ENCODE assay signal across 23 mouse cellular contexts in the genomic region with DNA sequence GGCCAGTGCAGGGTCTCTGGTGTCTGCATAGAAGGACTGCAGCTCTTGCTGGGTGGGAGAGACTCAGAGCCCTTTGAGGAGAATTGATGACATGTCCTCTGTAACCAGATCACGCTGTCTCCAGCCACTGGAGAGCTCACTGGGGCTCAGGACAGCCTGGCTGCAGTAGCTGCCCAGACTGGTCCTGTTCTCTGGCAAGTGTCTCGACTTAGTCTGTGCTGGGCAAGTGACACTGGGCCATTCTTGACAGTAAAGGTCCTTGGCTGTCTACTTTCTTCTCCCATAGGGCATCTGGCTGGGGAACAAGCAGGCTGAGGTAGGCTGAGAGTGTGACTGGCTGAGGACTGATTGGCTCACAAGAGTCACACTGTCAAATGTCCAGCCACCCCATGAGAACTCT. TPM values are rescaled to one million over a fixed set of nuclear protein-coding genes. Genes with fewer than 3 reads are reported as not detected.
DNase-seq lines count a peak whose midpoint lies in the region; TF ChIP-seq lines count a peak whose summit lies in the region.
"Had no signal": no experiment of that assay in that cellular context is flagged by ENCODE, and none has a peak within 500 bp of the region (broad histone marks: within the 10 kb centered on the region; RNA-seq: fewer than 3 reads in every experiment).

No protein-coding gene starts in this region.

- peaks cover 51% of the 10 kb centered on the region for H3K4me1 ChIP-seq in heart, embryonic 10.5 days
- H3K4me1 ChIP-seq in embryonic facial prominence, embryonic 10.5 days = peaks cover 52% of the 10 kb centered on the region
- H3K4me1 ChIP-seq in limb, embryonic 10.5 days = peaks cover 36% of the 10 kb centered on the region

- H3K36me3 ChIP-seq in heart, embryonic 10.5 days = peaks cover 16% of the 10 kb centered on the region
- H3K36me3 ChIP-seq in embryonic facial prominence, embryonic 10.5 days (replicated peaks) = peaks cover 31% of the 10 kb centered on the region
- H3K36me3 ChIP-seq in limb, embryonic 10.5 days = peaks cover 15% of the 10 kb centered on the region

- intact Hi-C loops in gastrocnemius, adult 2 months (cut with DNase I) = no loop called here
- intact Hi-C loops in gastrocnemius, postnatal 14 days (cut with DNase I; ENCODE audit: low total_unique reads) = no loop called here
- intact Hi-C loops in heart, postnatal 14 days (cut with DNase I) = no loop called here

- peak; percentile 66 for DNase-seq in gastrocnemius, adult 2 months
- no peak for DNase-seq in gastrocnemius, postnatal 14 days
- no peak for DNase-seq in heart, embryonic 10.5 days (ENCODE audit: low spot score)
- DNase-seq in heart, postnatal 14 days = no peak
- DNase-seq in embryonic facial prominence, embryonic 10.5 days (ENCODE audit: low spot score) = no peak
- no peak for DNase-seq in limb, embryonic 10.5 days (ENCODE audit: low spot score)
- no peak for DNase-seq in cerebellum, adult 11-12 months
- DNase-seq in urinary bladder, postnatal 4 days (ENCODE audit: low spot score in 2 of 2) = no peak
- DNase-seq: adrenal gland, adult 2 months; adrenal gland, postnatal 10 days; adrenal gland, postnatal 25 days; cerebellum, adult 11 months; cerebellum, adult 2 months; cerebellum, adult 9-10 months; cerebellum, postnatal 10 days; cerebellum, postnatal 25 days had no signal

- no peak overlapping the region for H3K4me3 ChIP-seq in gastrocnemius, adult 2 months
- no peak overlapping the region for H3K4me3 ChIP-seq in heart, embryonic 10.5 days
- no peak overlapping the region for H3K4me3 ChIP-seq in embryonic facial prominence, embryonic 10.5 days
- no peak overlapping the region for H3K4me3 ChIP-seq in limb, embryonic 10.5 days
- H3K4me3 ChIP-seq: embryonic facial prominence, embryonic 13.5 days; embryonic facial prominence, embryonic 15.5 days; erythroblast, embryonic 14.5 days; forebrain, embryonic 10.5 days; forebrain, embryonic 12.5 days had no signal

- 51% methylated on average over 2 of the region's 2 CpGs for WGBS in heart, embryonic 10.5 days
- 77% methylated on average over 2 of the region's 2 CpGs for WGBS in embryonic facial prominence, embryonic 10.5 days
- WGBS in limb, embryonic 10.5 days = 63% methylated on average over 2 of the region's 2 CpGs

- H3K9me3 ChIP-seq in heart, embryonic 10.5 days = no peaks in the 10 kb centered on the region
- no peaks in the 10 kb centered on the region for H3K9me3 ChIP-seq in embryonic facial prominence, embryonic 10.5 days
- H3K9me3 ChIP-seq in limb, embryonic 10.5 days (replicated peaks) = no peaks in the 10 kb centered on the region
- H3K9me3 ChIP-seq: embryonic facial prominence, embryonic 13.5 days; embryonic facial prominence, embryonic 15.5 days; forebrain, embryonic 10.5 days; forebrain, embryonic 12.5 days had no signal

- no peak for TF ChIP-seq CTCF in gastrocnemius, adult 2 months (IDR thresholded peaks at IDR 0.05)

- H3K27me3 ChIP-seq in heart, embryonic 10.5 days (ENCODE audit: insufficient read depth, poor library complexity, severe bottlenecking) = no peaks in the 10 kb centered on the region
- H3K27me3 ChIP-seq in embryonic facial prominence, embryonic 10.5 days (replicated peaks; ENCODE audit: low read depth, poor library complexity, severe bottlenecking) = no peaks in the 10 kb centered on the region
- no peaks in the 10 kb centered on the region; the same call in 1 of the 2 replicates for H3K27me3 ChIP-seq in limb, embryonic 10.5 days (ENCODE audit: low read depth, poor library complexity, severe bottlenecking)
- H3K27me3 ChIP-seq: embryonic facial prominence, embryonic 13.5 days; embryonic facial prominence, embryonic 15.5 days; forebrain, embryonic 12.5 days had no signal

- peak overlapping the region; percentile 63 for H3K27ac ChIP-seq in gastrocnemius, adult 2 months
- H3K27ac ChIP-seq in heart, embryonic 10.5 days = peak overlapping the region; percentile 17; the same call in 1 of the 2 replicates
- H3K27ac ChIP-seq in embryonic facial prominence, embryonic 10.5 days (replicated peaks) = peak overlapping the region; percentile 40; the same call in 1 of the 2 replicates
- 0 out of 2 replicates have a peak overlapping the region, but pooled peaks have one; percentile 10 for H3K27ac ChIP-seq in limb, embryonic 10.5 days
- H3K27ac ChIP-seq: embryonic facial prominence, embryonic 13.5 days; embryonic facial prominence, embryonic 15.5 days; forebrain, embryonic 10.5 days; forebrain, embryonic 12.5 days had no signal

RNA-seq across cellular contexts. Expression of gene Alx4, which starts 57.2 kb away (rescaled TPM):
- under 1 TPM; 0.08 to 0.67 TPM for total RNA-seq in gastrocnemius, adult 2 months (2021)
- total RNA-seq in gastrocnemius, postnatal 14 days (2021) = under 1 TPM; 0.40 to 0.51 TPM
- 0.83 and 3.6 TPM in 2 replicates for polyA plus RNA-seq in heart, embryonic 10.5 days (2016; fragmentation: Nextera tagmentation; extraction: Ambion mirVana)
- under 1 TPM; 0.10 to 0.15 TPM for total RNA-seq in heart, postnatal 14 days (2021)
- 22.4 and 22.7 TPM in 2 replicates for polyA plus RNA-seq in embryonic facial prominence, embryonic 10.5 days (2016; fragmentation: Nextera tagmentation; extraction: Ambion mirVana)
- 12.5 and 14.8 TPM in 2 replicates for polyA plus RNA-seq in limb, embryonic 10.5 days (2016; fragmentation: Nextera tagmentation; extraction: Ambion mirVana)
- total RNA-seq: MEL had no signal
- polyA plus RNA-seq: C2C12 had no signal

Comparison
In these comparisons a context has a peak if more than half of its experiments do, and no peak if none do; other contexts are left out.
1. H3K27ac ChIP-seq: peak in every context shown above with its lines; median percentile 63 in gastrocnemius, adult 2 months; 40 in embryonic facial prominence, embryonic 10.5 days; 17 in heart, embryonic 10.5 days; 10 in limb, embryonic 10.5 days.